Mouse (Mus musculus) kidney, postnatal 4 days (tissue): ENCODE data around the gene Foxp4.

Source experiments
- DNase-seq, 2 experiments: peaks; one replicate each; pipeline ENCODE4 v3.0.0; 2021; ENCODE audit warnings: mixed read lengths in 2 of 2

Gene Foxp4

DNA sequence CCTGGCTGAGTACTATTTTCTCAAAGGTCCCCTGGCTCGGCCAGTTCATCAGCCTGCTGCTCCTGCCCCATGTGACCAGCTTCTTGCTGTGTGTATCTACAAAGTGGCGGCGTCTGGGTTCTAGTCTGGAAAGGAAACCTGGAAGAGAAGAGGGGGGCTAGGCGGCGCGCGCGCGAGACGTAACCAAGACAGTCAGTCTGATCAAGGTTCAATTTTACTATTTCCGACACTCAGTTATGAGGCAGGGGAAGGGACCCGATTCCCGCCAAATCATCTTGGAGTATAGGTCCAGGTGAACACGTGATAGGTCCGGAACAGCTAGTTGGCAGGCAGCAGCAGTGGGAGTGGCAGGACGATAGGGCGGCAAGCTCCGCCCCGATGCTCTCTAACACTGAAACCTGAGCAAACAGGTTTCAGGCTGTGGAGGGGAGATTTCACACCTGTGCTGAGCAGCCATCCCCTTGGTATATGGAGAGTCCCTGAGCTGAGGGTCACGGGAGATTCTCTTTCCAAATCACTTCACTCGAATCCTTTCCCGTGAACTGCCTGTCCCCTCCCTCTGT, 72.6 kb downstream of the Foxp4 start:
- peak in 1 of 2 experiments; percentile 50 for DNase-seq

DNA sequence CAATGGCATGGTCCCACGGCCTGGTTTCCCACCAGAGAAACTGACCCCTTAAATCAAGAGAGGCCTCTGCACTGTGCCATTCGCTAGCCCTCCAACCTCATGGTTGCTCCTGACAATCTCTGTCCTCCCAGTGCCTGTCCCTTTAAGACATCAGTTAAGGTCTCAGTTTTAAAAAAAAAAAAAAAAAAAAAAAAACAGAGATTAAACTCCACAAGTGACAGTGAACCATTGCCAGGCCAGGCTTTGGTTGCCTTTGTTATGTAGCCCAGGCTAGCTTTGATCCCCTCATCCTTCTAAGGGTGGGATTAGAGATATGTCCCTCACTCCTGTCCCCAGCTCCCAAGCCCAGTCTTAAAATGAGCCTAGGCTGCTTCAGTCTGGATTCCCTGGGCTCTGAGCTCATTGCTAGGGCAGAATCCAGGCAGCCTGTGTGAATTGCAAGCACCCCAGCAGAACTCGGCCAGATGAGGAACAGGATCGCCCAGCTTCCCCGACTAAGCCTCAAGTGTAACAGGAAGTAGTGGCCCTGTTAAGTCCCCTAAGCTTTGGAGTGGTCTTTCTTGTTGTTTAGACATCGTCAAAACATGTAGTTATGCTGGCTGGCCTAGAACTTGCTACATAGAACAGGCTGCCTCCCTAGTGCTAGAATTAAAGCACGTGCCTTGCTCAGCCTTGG, 73.7 kb downstream of the Foxp4 start:
- no peak for DNase-seq

DNA sequence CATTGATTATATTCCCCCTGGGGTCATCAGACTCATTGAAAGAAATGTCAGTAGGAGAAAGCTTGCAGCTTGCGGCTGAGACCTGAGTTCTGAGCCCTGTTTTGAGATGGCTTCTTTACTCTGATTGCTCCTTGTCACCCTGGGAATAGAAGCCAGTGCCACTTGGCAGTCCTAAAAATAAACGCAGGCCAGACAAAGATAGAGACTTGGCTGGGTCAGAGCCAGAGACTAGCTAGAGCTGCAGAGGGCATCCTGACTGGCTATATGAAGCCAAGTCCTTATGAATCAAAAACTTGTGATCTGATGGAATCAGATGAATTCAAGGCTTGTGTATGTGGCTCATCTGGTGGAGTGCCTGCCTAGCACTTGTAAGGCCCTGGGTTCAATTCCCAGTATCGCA, 74.4 kb downstream of the Foxp4 start:
- no peak for DNase-seq

DNA sequence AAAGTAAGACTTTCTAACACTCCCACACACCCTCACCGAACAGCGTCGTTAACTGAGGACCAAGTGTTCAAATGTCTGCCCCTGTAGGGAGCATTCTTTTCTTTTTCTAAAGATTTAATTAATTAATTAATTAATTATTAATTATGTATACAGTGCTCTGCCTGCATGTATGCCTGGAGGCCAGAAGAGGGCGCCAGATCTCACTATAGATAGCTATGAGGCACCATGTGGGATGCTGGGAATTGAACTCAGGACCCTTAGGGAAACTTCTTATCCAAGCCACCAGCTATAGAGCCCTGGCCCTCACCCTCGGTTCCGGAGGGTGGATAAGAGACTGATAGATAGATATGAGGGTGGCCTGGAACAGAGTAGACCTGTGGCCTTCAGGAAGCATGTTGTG, 76.5 kb downstream of the Foxp4 start:
- no peak for DNase-seq

DNA sequence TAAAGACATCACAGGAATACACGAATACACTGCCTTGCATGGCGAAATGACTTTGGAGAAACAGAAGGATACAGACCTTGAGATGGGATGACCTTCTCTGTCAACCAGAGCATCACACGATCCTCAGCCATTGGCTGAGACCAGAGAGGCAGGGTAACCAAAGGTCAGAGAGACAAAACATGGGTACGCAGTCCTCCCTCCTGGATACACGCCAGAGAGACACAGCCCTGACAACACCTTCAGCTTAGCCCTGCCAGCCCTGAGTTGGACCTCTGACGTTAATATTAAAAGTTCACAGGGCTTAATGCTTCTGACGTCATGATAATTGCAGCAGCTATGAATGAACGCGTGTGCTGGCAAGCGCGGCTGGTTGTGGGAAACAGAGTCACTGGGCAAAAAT, 78.8 kb downstream of the Foxp4 start:
- no peak for DNase-seq

DNA sequence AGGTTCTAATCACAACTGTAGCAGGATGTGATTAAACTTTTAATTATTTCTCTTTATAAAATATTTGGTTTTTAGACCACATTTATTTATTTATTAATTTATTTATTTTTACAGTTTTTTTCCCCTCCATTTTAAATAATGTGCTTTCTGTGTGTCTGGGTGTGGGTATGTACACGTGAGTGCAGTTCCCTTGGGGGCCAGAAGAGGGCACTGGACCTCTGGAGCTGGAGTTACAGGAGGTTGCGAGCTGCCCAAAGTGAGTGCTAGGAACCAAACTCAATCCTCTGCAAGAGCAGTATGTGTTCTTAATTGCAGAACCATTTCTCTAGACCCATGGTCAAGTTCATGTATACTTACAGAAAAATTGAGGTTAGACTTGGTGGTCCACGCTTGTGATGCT, 81.0 kb downstream of the Foxp4 start:
- DNase-seq, result no peak

DNA sequence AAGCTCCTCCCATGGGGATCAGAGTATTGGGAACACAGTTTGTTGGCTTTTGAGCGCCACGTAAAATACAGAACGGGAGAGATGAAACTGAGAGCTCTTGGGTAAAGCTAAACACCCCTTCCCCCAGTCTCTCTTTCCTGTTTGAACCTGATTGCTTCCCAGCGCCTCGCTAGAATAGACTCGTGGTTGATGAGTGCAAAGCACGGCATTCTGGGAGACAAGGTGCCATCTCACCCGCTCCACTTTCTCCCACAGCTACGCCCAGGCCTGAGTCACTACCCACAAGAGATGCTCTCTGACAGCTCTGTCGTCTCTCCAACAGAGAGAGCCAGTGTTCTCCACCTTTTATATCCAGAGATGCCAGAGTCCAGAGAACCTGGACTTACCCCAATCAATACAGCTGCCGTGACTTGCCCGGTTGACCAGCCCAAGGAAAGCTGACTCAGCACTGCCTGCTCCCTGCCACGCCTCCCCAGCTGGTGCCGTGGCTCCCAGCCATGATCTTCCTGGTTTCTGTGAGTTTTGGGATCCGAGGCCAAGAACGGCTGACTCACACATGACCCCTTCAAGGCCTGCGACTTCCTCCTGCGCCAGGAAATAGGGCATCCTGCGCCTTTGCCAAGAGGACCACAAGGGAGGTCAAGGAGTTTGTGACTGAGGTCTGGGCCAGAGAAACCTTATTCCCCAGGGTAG, 82.4 kb downstream of the Foxp4 start:
- DNase-seq, result peak; percentile 82 to 87

DNA sequence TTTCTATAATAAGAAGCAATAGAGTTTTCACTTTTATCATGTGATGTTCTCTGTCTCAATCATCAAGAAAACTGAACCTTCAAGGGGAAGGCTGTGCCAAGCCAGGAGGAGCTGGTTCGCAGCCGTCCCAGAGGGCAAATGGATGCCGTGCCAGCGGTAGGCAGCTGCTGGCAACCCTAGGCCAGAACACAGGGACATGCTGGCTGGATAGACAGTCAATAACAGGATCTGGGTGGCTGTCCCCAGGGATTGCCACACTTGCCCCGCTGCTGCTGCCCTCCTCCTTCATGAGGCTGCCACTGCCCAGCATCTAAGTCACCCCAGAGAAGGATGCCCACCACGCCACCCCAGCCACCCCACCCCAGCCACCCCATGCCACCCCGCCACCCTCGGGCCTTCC, 82.9 kb downstream of the Foxp4 start:
- no peak for DNase-seq

DNA sequence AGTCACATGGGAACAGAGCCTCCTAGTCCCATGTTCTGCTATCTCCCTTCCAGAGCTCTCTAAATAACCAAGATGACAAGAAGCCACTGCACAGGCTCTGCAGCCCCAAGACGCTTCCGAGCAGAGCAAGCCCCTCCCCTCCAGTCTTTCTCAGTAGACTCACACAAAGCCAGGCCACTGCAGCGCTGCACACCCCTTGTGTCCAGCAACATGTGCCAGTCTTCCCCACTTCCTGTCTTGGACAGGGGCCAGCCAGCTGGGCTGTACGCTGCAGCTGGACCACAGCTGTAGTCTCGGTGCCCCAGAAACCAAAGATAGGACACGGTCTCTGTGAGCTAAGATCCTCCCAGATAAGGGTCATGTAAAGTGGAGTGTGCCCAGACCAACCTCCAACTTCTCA, 86.6 kb downstream of the Foxp4 start:
- peak; percentile 65 to 79 for DNase-seq

DNA sequence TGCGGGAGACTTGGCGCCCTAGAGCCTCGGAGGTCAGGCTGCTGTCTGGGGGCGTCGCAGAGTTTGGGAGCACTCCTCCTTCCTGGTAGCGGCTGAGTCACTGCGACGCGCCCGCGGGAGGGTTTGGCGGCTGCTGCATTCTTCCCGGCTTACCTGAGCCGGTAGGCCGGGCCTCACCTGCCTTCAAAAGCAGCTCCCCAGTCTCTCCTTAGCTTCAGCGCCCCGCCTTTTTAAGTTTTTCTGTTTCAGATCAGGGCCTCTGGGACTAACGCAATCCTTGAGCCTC, 90.0 kb downstream of the Foxp4 start, which contains the start of gene Mdfi:
Mdfi (minus strand) TSS at position 210 of the 286 bp plus-strand sequence.
- peak in 1 of 2 experiments; percentile 65 for DNase-seq

DNA sequence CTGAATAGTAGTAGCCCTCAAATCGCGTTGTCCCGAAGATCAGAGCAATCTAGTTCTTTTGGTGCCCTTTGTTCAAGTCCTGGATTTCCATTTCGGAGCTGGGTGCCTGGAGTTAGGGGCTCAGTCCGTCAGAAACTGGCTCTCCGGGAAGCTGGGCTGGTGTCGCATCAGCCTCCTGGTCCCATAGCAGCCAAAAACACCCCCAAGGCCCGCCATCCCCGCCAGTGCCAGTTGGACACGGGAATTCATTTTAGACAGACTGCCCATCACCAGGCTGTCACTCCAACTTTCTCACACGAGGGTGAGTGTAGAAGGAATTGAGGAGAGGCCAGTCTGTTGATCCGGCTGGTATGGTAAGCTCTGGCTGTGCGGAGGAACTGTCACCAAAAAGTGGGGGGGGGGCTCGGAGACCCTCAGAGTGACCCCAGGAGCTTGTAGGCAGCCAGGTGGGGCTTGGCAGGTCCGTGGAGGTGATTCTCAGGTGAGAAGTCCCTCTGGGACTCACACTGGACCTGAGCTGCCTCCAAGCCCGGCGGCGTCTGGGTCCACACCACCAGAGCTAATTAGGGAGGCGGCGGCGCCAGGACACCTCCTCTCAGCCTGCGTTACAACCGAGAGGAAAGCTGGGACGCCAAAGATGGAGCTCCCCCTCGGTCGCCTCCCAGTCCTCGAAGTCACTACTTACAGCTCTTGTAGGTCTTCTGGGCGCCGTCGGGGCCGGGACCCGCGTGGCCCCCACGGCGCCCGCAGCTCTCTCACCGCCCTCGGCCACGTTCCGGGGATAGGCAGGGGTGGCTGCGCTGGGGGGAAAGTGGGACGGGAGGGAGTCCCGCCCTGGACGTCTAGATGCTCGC, 90.6 kb downstream of the Foxp4 start:
- peak; percentile 56 to 64 for DNase-seq

DNA sequence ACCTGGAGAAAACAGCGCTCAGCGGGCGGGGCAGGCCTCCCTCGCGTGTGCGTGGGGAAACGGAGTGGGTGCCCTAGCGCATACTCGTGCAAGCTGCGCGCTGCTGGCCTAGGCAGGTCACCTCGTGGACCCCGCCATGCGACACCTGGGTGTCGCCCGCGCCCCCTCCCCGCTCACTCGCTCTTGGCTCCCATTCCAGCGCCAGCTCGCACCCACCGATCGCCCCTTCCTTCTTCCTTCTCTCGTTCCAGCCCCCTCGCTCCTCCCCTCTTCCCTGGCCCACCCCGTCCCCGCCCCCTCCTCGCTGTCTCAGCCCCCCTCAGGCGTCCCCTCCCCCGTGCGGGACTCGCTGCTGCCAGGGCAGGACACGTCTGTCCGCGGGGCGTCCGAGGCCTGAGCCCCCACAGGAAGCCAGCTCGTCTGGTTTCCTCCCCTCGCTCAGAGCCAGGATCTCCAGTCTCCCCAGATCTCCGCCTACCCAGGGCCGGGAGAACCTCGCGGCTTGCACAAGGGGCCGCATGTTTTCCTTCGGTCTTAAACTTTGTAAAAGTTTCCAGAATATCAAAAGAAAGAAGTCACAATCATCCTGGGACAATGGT, 91.3 kb downstream of the Foxp4 start:
- DNase-seq, result peak; percentile 83 to 88

DNA sequence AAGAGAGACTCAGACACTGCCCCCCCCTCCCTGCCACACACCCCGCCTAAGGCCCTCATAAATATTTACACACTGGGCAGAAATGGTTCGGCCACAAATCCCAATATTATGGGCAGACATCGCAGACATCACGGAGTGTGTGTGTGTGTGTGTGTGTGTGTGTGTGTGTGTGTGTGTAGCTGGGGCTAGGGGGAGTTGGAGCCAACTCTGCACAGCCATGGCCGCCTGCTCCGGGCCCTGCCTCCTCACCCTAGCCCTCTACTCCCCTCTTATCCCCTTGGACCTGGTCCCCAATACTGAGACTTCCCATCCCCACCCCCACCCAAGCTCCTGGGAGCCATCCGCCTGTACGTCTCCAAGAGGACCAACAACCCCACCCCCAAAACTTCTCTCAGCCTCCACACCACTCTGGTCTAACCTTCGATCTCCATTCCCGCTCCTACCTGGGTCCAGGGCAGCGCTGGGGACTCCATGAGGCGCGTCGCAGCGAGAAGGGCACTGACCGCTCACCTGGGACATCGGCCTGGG, 91.9 kb downstream of the Foxp4 start:
- DNase-seq, result peak; percentile 40 to 49

DNA sequence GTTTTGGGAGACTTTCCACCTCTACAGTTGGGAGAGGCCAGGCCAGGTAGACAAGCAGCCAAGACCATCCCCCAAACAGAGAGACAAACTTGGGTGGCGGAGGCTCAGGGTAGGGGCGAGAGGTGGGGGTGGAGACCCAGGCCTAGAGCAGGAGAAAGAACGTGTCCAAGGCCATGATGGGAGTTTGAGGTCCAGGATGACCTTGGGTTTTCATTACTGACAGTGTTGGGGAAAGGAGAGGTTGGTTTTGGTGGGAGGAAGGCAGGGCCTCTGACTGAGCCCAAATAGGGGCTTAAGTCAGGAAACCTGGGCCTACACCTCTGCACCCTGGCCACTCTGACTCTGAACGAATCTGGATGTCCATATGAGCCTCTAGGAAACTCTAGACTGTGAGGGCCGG, 92.7 kb downstream of the Foxp4 start:
- no peak for DNase-seq

DNA sequence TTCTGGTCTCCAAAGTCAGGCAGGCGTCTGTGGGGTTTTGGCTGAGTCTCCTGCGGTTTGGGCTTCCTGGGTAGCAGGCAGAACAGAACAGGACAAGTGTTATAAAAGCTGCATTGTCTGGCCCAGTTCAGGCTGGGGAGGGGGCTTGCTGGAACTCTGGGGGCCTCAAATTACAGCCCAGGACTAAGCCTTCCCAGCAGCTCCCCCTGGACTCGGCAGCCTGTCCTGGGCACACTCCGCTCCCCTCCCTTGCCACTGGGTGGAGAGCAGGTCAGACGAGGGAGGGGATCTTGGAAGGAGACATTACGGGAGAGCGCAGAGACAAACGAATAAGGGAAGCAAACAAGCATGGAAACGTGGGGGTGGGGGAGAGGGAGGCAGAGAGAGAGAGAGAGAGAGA, 93.3 kb downstream of the Foxp4 start:
- DNase-seq, result no peak

DNA sequence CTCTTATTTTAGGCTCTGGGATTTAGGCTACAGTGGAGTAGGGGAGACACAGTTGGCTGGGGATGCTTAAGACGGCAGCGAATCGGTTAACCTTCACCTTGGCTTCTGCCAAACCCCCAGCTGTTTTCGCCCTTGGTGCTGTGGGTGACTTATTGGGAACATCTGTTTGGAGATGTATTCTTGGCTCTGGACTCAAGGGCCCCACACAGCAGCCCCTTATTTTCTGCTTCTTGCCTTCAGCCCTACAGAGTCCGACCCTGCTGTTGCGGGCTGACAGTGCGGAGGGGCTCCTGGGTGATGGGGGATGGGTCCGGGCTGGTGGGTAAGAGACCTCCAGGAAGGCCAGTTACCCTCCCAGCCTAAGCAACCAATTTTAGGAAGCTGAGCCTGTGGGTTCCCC, 103.1 kb downstream of the Foxp4 start:
- peak in 1 of 2 experiments; percentile 53 for DNase-seq

DNA sequence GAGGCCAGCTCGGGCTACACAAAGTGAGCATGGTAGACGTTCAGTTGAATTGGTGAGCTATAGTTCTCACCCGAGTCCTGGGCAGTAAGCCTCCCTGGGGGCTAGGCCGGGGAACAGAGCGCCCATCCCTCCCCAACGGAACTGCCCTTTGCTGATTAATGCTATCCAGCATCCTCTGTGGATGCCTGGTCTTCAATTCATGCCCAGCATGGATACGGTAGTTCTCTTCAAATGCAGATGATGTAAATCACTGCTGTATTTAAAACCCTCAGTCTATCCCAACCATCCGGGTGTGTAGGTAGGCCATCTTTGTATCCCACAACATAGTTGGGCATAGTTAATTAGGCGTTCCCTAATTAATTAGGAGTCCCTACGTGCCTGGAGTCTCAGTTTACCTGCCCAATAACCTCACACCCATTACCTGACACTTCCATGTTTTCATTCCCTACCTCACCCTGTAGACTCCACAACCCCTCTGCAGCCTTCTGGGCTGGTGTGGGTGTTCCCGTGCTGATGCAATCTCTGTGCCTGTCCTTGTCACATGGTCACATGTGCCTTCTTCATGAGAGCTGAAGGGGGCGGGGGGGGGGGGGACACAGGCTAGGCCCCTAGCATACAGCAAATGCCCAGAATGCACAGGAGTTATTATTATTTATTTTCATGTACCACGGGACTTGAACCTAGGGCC, 106.3 kb downstream of the Foxp4 start:
- no peak for DNase-seq
